Mouse (Mus musculus) heart, postnatal 36 days (tissue): ENCODE results near the gene Sf3b5. TPM values are rescaled to one million over a fixed set of nuclear protein-coding genes. Genes with fewer than 3 reads are reported as not detected.
"Not testable (repeated sequence)": the region's sequence is repeated elsewhere in the genome, so short reads cannot be mapped to it uniquely, and the experiment has no call there.

Source experiments
- DNase-seq, 2 experiments: peaks; one replicate each; pipeline ENCODE4 v3.0.0; 2021 to 2022
- intact Hi-C: fragments of 180-260 bp; cut with DNase I; formaldehyde crosslinking; loops from one replicate; pipeline ENCODE4 v1.15.1; 2025
- total RNA-seq, 2 experiments: library from RNA; stranded (reverse); gene quantifications; 2 replicates each; pipeline ENCODE4 v1.2.3; 2021

The Sf3b5 gene
- total RNA-seq, 2 experiments from 2014 or later = 6.5 to 7.1 TPM

- intact Hi-C loops = loop anchor here (5.0 kb wide), 3 partner anchors 75 to 305 kb away; partner anchors contain the start of gene Utrn
- DNase-seq = peak; percentile 84 to 88
Measured at GRCm38 (mm10) chr10:12996736-12997477, 8.2 kb upstream of the Sf3b5 start.

- intact Hi-C loops = loop anchor here (5.0 kb wide), 1 partner anchor 184 kb away; the partner anchor contains the start of gene Ltv1
Measured at GRCm38 (mm10) chr10:13007876-13008736, 3.0 kb downstream of the Sf3b5 start.

DNA sequence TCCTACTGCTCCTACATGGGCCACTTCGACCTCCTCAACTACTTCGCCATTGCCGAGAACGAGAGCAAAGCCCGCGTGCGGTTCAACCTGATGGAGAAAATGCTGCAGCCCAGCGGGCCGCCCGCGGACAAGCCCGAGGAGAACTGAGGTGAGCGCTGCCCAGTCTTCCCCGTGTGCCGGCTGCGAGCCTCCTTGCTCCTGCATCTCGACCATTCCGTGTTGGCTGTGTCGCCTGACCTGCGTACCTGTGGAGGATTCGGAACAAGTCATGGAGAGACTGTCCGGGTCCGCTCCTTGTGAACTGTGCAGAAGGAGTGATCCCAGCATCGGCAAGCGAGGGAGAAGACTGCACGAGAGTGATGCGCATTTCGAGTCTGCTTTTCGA, 3.6 kb downstream of the Sf3b5 start:
- DNase-seq = no peak
- intact Hi-C loops = loop anchor here (5.0 kb wide), 1 partner anchor 184 kb away; the partner anchor contains the start of gene Ltv1

More at GRCm38 (mm10) chr10:13007876-13008736, 3.0 kb downstream of the Sf3b5 start:
- DNase-seq = peak; percentile 92 to 93

- intact Hi-C loops = loop anchor here (10.0 kb wide), 1 partner anchor 311 kb away; no protein-coding TSS in a partner anchor
- DNase-seq = no peak
Measured at GRCm38 (mm10) chr10:13014026-13014425, 8.9 kb downstream of the Sf3b5 start.

- intact Hi-C loops = loop anchor here (2.0 to 10.0 kb wide), 3 partner anchors 70 to 1304 kb away; no protein-coding TSS in a partner anchor
- peak; percentile 32 to 60 for DNase-seq
Measured at GRCm38 (mm10) chr10:13016573-13016972, 11.4 kb downstream of the Sf3b5 start.

DNA sequence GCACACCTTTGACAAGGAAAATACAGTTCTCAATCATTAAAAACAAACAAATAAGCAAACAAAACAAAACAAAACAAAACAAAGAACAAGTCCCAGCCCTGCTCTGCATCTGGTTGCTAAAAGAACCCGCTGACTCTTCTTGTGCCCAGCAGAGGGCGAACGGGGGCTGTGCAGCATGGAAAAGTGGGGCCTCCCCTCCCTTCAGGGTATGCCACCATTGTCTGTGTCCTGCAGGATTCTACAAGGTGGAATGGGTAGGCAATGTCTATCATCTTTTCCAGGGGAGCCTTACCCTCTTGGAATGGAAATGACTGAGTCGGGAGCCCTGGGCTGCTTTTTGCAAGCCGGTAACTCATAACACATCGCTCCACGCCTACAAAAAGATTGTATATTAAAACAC, 13.4 kb downstream of the Sf3b5 start:
- DNase-seq = peak in 1 of 2 experiments; percentile 16

GRCm38 (mm10) chr10:13019026-13019425, 13.9 kb downstream of the Sf3b5 start:
- no peak for DNase-seq
- intact Hi-C loops = loop anchor here (2.0 to 10.0 kb wide), 2 partner anchors 306 to 1372 kb away; no protein-coding TSS in a partner anchor

More for the DNA sequence above, 13.4 kb downstream of the Sf3b5 start:
- intact Hi-C loops = loop anchor here (1.0 to 10.0 kb wide), 3 partner anchors 306 to 1372 kb away; no protein-coding TSS in a partner anchor

DNA sequence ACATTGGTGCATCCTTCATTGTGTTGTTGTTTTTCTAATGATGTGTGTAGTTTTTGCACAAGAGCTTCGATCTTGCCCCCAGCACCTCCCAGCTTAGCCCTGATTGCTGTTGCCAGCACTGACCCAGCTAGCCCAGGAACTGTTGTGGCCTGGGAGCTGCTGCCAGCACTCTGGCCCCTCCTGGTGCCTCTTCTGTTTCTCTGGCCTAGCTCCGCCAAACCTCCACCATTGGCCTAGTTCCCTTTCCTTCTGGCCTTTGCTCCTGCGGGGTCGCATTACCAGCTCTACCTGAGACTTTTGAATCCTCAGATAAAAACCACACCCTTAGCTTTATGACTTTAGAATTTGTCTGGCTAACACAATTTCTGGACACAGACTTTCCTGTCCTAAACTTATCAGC, 17.0 kb downstream of the Sf3b5 start:
- no peak for DNase-seq
- intact Hi-C loops = no loop called here

GRCm38 (mm10) chr10:13023985-13024384, 18.8 kb downstream of the Sf3b5 start:
- DNase-seq, intact Hi-C loops: not testable (repeated sequence)

GRCm38 (mm10) chr10:13027702-13028101, 22.6 kb downstream of the Sf3b5 start:
- DNase-seq = no peak
- intact Hi-C loops = no loop called here

DNA sequence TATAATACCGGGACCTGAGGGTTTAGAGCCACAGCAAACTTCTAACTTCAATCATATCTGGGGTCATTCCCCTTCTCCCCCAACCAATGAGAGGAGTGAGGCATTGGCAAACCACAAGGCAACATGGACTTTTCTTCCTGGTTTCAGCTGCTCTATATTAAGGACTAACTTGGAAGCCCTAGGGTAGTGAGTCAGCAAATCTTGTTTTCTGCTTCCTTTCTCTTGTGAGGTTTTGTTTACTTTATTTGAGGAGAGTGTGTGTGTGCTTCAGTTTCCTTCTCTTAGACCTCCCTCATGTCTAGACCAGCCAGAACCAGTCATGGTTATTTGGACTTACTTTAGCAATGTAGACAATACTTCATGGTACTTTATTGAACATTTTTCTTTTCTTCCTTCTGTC, 23.1 kb downstream of the Sf3b5 start:
- no peak for DNase-seq
- intact Hi-C loops = no loop called here

DNA sequence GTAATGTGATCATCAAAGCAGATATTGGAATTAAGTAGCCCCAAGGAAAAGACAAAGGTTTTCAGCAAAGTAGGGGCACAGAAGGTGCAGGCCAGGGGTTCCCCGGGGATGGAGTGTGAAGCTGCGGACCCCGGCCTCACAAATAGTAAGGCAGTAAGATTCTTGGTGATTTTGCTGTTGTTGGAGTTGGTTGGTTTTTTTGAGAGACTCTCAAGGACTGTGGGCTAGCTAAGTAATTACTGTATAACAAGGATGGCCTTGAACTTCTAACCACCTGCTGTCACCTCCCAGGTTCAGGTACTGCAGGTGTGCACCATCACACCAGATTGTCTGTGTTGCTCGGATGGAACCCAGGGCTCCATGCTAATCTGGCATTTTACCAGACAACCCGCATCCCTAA, 24.3 kb downstream of the Sf3b5 start:
- intact Hi-C loops = no loop called here
- no peak for DNase-seq

DNA sequence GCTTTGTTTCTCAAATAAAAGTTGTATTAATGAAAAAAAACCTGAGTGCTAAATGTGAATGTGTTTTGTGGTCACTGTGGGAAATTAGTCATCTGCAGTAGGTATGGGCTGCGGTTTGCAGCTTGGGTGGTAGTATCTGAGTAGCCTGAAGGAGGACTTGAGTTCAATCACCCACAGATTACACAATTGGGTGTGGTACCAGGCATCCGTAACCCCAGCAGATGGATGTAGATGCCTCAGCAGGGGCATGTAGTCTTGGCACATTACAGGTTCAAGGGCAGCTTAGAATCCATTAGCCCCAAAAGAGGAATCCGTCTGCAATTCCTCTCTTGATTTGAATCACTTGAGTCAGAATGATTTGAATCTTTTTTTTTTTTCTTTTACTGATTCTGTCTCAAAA, 30.1 kb downstream of the Sf3b5 start:
- DNase-seq = no peak
- intact Hi-C loops = no loop called here

DNA sequence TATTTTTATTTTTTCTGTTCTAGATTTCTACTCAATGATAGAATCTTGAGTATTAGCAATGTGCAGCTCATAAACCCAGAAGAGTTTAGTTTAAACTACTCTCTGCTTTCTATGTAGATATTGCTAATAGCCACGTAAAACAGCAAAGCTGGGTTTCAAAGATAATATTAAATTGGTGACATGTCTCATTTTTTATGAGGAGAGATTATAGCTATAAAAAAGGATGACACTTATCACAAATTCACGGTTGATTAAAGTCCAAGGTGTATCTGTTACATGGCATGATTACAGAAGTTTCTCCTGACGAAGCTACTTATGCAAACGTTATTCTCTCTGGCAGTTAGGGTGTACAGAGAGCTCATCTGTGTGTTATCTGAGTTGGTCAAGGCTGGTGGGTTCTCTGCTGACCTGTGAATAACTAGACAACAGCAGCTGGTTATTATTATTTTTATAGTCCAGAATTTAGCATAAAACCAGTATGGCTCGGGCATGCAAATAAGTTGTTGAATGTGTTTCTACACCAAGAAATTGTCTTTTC, 34.6 kb downstream of the Sf3b5 start:
- no peak for DNase-seq
- intact Hi-C loops = no loop called here

DNA sequence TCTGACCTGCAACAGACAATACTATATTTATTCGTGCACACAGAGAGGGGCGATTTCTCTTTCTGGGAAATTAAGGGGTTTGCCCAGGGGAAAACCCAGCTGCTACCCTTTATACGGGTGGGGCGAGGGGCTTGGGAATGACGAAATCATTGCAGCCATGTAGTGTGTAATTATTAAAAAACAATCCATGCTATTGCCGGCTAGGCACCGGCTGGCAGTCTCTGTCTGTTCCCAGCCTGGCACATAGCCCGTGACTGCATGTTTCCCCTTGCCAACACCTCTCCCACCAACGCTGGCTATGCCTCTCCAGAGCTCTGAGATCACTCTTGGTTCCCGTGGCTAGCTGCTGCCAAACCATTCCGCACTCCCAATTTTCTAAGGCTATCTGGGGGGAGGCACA, 39.5 kb downstream of the Sf3b5 start:
- DNase-seq = peak in 1 of 2 experiments; percentile 16

DNA sequence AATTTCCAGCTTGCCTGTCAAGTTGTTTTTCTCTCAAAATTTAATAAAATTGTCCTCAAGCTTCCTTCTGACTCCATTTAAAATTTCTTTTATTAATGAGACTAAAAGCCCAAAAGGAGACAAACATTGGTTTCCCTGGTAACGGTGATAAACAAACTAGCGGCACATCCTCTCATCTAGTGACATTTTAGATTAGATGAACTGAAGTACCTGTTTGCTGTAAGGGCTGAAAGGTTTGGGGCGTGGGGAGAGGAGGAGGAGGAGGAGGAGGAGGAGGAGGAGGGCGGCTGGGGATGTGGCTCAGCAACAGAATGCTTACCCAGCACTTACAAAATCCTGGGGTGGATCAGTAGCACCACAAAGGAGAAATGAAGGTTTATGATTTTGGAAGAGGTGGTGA, 42.7 kb downstream of the Sf3b5 start:
- intact Hi-C loops = no loop called here
- no peak for DNase-seq

More for the DNA sequence above, 39.5 kb downstream of the Sf3b5 start:
- intact Hi-C loops = no loop called here

DNA sequence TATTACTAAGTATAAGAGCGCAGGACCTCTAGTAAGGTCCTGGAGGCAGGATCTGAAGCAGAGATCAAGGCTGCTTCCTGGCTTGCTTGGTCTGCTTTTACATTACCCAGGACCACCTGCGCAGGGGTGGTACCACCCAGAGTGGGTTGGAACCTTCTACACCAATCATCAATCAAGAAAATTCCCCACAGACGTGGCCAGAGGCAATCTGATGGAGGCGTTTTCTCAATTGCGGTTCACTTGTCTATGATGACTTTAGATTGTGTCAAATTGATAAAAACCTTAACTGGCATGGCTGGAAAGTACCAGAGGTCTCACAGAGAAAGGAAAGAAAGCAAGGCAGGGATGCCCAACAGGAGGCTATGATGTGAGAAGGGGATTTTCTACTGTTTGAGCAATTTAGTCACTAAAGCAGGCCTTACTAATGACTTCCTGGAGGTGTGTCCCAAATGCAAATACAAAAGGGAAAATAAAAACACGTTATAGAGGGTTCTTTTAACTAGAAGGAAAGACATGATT, 51.8 kb downstream of the Sf3b5 start:
- no peak for DNase-seq
- intact Hi-C loops = no loop called here
